Mouse (Mus musculus): ENCODE results near the gene Vsig8. TPM values are rescaled to one million over a fixed set of nuclear protein-coding genes. Genes with fewer than 3 reads are reported as not detected.

The Vsig8 gene
- polyA plus RNA-seq (2014; fragmentation: Nextera tagmentation; extraction: Ambion mirVana), result 0.15 TPM in 1 of 2 replicates, not detected in the other

DNA sequence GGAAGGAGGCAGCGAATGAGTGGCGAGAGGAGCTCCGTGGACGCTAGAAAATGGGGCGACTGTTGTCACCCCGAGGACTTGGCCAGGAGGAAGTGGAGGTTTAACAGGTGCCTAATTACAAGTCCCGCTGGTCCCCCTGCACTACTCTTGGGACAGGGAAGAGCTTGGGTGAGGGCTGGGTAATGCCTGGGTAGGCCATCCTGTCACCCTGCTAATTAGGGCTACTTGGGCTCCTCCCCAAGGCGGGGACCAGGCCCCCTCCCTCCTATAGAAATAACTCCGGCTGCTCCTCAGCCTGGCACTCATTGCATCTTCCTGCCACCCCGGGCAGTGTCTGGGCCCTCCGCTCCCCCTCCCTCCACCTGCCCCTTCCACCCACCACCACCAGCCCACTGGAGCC lies at the start of gene Vsig8:
Vsig8 (plus strand) TSS at position 301 of the 400 bp plus-strand sequence.
- H3K27me3 ChIP-seq (ENCODE audit: control insufficient read depth, insufficient read depth, low read length), result peaks cover 3% of the 10 kb centered on the region; the same call in 1 of the 2 replicates
- WGBS, result 73% methylated on average over 11 of the region's 11 CpGs

GRCm38 (mm10) chr1:172507001-172507400 lies 48.7 kb upstream of the Vsig8 start:
- Histone ChIP-seq H3K9me3 (ENCODE audit: control insufficient read depth, low read length) (no peaks in the 10 kb centered on the region), H3K4me2 (ENCODE audit: low read depth) (no peak overlapping the region), H3K27ac (ENCODE audit: low read depth, low read length) (no peak overlapping the region), H3K36me3 (ENCODE audit: control insufficient read depth, insufficient read depth, low read length) (no peaks in the 10 kb centered on the region), H3K27me3 (ENCODE audit: control insufficient read depth, insufficient read depth, low read length) (no peaks in the 10 kb centered on the region), H3K9ac (ENCODE audit: low read length) (no peak overlapping the region), H3K4me3 (ENCODE audit: low read depth, low read length) (no peak overlapping the region), H3K4me1 (ENCODE audit: control insufficient read depth, insufficient read depth, low read length) (peaks cover 15% of the 10 kb centered on the region)
- 61% methylated on average over 5 of the region's 5 CpGs for WGBS
- DNase-seq (ENCODE audit: low spot score) (no peak), ATAC-seq (ENCODE audit: insufficient read depth, low FRiP score, low TSS enrichment) (no peak)

More for the DNA sequence above, at the start of gene Vsig8:
- H3K4me3 ChIP-seq (ENCODE audit: low read depth, low read length), result no peak within 1 kb of the TSS
- no peak within 1 kb of the TSS for H3K27ac ChIP-seq (ENCODE audit: low read depth, low read length)
- peaks cover 3% of the 10 kb centered on the region for H3K4me1 ChIP-seq (ENCODE audit: control insufficient read depth, insufficient read depth, low read length)
- H3K4me2 ChIP-seq (ENCODE audit: low read depth), result no peak within 1 kb of the TSS
- no peaks in the 10 kb centered on the region for H3K36me3 ChIP-seq (ENCODE audit: control insufficient read depth, insufficient read depth, low read length)
- no peak for DNase-seq (ENCODE audit: low spot score)
- no peak for ATAC-seq (ENCODE audit: insufficient read depth, low FRiP score, low TSS enrichment)
- H3K9me3 ChIP-seq (ENCODE audit: control insufficient read depth, low read length), result no peaks in the 10 kb centered on the region
- H3K9ac ChIP-seq (ENCODE audit: low read length), result no peak within 1 kb of the TSS

DNA sequence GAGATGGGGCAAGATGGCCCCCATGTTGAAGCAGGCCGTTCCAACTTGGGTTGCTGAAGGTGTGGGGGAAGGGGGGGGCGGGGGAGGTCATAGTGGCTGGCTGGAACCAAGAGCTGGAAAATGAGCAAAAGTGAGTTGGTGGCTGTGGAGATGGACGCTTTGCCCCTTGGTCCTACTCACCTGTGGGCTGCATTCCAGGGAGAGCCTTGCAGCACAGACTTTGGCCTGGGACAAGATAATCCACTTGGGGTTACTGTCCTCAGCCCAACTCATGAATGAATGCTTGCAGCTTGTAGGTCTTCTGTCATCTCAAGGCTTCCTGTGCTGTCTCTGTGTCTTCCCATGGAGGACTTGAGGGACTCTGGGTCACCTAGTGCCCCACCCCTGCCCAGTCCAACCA lies 48.0 kb upstream of the Vsig8 start:
- Histone ChIP-seq H3K4me1 (ENCODE audit: control insufficient read depth, insufficient read depth, low read length) (peaks cover 10% of the 10 kb centered on the region), H3K36me3 (ENCODE audit: control insufficient read depth, insufficient read depth, low read length) (no peaks in the 10 kb centered on the region), H3K27ac (ENCODE audit: low read depth, low read length) (no peak overlapping the region), H3K27me3 (ENCODE audit: control insufficient read depth, insufficient read depth, low read length) (no peaks in the 10 kb centered on the region), H3K9me3 (ENCODE audit: control insufficient read depth, low read length) (no peaks in the 10 kb centered on the region), H3K4me3 (ENCODE audit: low read depth, low read length) (no peak overlapping the region), H3K4me2 (ENCODE audit: low read depth) (no peak overlapping the region), H3K9ac (ENCODE audit: low read length) (no peak overlapping the region)
- no peak for ATAC-seq (ENCODE audit: insufficient read depth, low FRiP score, low TSS enrichment)
- 85% methylated on average over 3 of the region's 3 CpGs for WGBS
- DNase-seq (ENCODE audit: low spot score), result no peak

- ATAC-seq (ENCODE audit: insufficient read depth, low FRiP score, low TSS enrichment) (no peak), DNase-seq (ENCODE audit: low spot score) (no peak)
- WGBS, result 65% methylated on average over 2 of the region's 2 CpGs
Observed at GRCm38 (mm10) chr1:172508172-172508571, 47.6 kb upstream of the Vsig8 start.

GRCm38 (mm10) chr1:172509235-172509634 lies 46.5 kb upstream of the Vsig8 start:
- WGBS, result 74% methylated on average over 5 of the region's 5 CpGs
- Histone ChIP-seq H3K4me2 (ENCODE audit: low read depth) (no peak overlapping the region), H3K27ac (ENCODE audit: low read depth, low read length) (no peak overlapping the region), H3K9ac (ENCODE audit: low read length) (no peak overlapping the region), H3K9me3 (ENCODE audit: control insufficient read depth, low read length) (no peaks in the 10 kb centered on the region), H3K27me3 (ENCODE audit: control insufficient read depth, insufficient read depth, low read length) (no peaks in the 10 kb centered on the region), H3K4me3 (ENCODE audit: low read depth, low read length) (no peak overlapping the region), H3K4me1 (ENCODE audit: control insufficient read depth, insufficient read depth, low read length) (peaks cover 6% of the 10 kb centered on the region), H3K36me3 (ENCODE audit: control insufficient read depth, insufficient read depth, low read length) (no peaks in the 10 kb centered on the region)
- ATAC-seq (ENCODE audit: insufficient read depth, low FRiP score, low TSS enrichment) (no peak), DNase-seq (ENCODE audit: low spot score) (no peak)

More at GRCm38 (mm10) chr1:172508172-172508571, 47.6 kb upstream of the Vsig8 start:
- Histone ChIP-seq H3K9me3 (ENCODE audit: control insufficient read depth, low read length) (no peaks in the 10 kb centered on the region), H3K4me2 (ENCODE audit: low read depth) (no peak overlapping the region), H3K36me3 (ENCODE audit: control insufficient read depth, insufficient read depth, low read length) (no peaks in the 10 kb centered on the region), H3K27me3 (ENCODE audit: control insufficient read depth, insufficient read depth, low read length) (no peaks in the 10 kb centered on the region), H3K9ac (ENCODE audit: low read length) (no peak overlapping the region), H3K27ac (ENCODE audit: low read depth, low read length) (no peak overlapping the region), H3K4me1 (ENCODE audit: control insufficient read depth, insufficient read depth, low read length) (peaks cover 10% of the 10 kb centered on the region), H3K4me3 (ENCODE audit: low read depth, low read length) (no peak overlapping the region)

DNA sequence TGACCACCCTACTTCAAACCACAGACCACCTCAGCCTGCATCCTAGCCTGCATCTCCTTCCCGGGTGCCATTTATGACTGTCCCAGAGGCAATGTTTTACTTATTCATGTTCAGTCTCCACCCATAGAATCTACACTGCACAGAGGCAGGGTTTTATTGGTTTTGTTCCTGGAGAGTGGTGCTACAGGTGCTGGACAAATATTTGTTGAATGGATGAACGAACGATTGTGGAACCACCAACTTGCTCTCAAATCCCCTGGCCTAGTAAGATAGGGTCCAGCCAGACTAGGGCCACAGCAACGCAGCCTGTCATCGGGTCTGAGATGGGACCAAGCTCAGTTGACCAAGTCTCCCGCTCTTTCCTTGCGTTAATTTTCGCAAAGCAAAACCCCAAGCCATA lies 45.8 kb upstream of the Vsig8 start:
- H3K9ac ChIP-seq (ENCODE audit: low read length), result no peak overlapping the region
- H3K4me1 ChIP-seq (ENCODE audit: control insufficient read depth, insufficient read depth, low read length), result peaks cover 6% of the 10 kb centered on the region
- H3K4me3 ChIP-seq (ENCODE audit: low read depth, low read length), result no peak overlapping the region
- WGBS, result 43% methylated on average over 8 of the region's 8 CpGs
- ATAC-seq (ENCODE audit: insufficient read depth, low FRiP score, low TSS enrichment), result no peak
- no peaks in the 10 kb centered on the region for H3K9me3 ChIP-seq (ENCODE audit: control insufficient read depth, low read length)
- H3K4me2 ChIP-seq (ENCODE audit: low read depth), result no peak overlapping the region
- DNase-seq (ENCODE audit: low spot score), result no peak
- H3K27ac ChIP-seq (ENCODE audit: low read depth, low read length), result no peak overlapping the region
- no peaks in the 10 kb centered on the region for H3K36me3 ChIP-seq (ENCODE audit: control insufficient read depth, insufficient read depth, low read length)
- no peaks in the 10 kb centered on the region for H3K27me3 ChIP-seq (ENCODE audit: control insufficient read depth, insufficient read depth, low read length)

GRCm38 (mm10) chr1:172510421-172510972 lies 45.2 kb upstream of the Vsig8 start:
- Histone ChIP-seq H3K4me1 (ENCODE audit: control insufficient read depth, insufficient read depth, low read length) (peaks cover 6% of the 10 kb centered on the region), H3K36me3 (ENCODE audit: control insufficient read depth, insufficient read depth, low read length) (no peaks in the 10 kb centered on the region), H3K4me3 (ENCODE audit: low read depth, low read length) (no peak overlapping the region), H3K27me3 (ENCODE audit: control insufficient read depth, insufficient read depth, low read length) (no peaks in the 10 kb centered on the region), H3K4me2 (ENCODE audit: low read depth) (no peak overlapping the region), H3K27ac (ENCODE audit: low read depth, low read length) (no peak overlapping the region), H3K9me3 (ENCODE audit: control insufficient read depth, low read length) (no peaks in the 10 kb centered on the region), H3K9ac (ENCODE audit: low read length) (no peak overlapping the region)
- 21% methylated on average over 13 of the region's 13 CpGs for WGBS
- no peak for DNase-seq (ENCODE audit: low spot score)
- no peak; the same call in 1 of the 2 replicates for ATAC-seq (ENCODE audit: insufficient read depth, low FRiP score, low TSS enrichment)

DNA sequence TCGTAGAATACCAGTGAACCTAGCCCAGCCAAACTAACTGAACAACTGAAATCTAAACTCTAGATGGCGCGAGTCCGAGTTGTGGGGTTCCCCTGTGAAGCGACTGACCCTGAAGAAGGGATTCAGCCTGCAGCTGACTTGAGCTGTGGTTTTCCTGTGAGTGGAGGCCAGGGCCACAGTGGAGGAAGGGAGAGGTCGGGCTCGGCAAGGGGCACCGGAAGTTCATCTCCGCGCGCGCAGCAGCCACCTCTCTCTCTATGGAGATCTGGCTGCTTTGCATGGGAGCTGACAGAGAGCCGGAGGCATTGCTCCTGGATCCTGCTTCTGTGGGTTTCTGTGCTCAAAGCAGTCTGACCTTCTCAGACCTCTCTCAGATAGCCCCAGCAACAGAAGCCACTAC lies 42.8 kb upstream of the Vsig8 start:
- Histone ChIP-seq H3K27me3 (ENCODE audit: control insufficient read depth, insufficient read depth, low read length) (no peaks in the 10 kb centered on the region), H3K9me3 (ENCODE audit: control insufficient read depth, low read length) (no peaks in the 10 kb centered on the region), H3K36me3 (ENCODE audit: control insufficient read depth, insufficient read depth, low read length) (no peaks in the 10 kb centered on the region), H3K27ac (ENCODE audit: low read depth, low read length) (no peak overlapping the region), H3K4me1 (ENCODE audit: control insufficient read depth, insufficient read depth, low read length) (peaks cover 6% of the 10 kb centered on the region), H3K9ac (ENCODE audit: low read length) (no peak overlapping the region), H3K4me3 (ENCODE audit: low read depth, low read length) (no peak overlapping the region), H3K4me2 (ENCODE audit: low read depth) (peak overlapping the region; percentile 7; the same call in 1 of the 2 replicates)
- DNase-seq (ENCODE audit: low spot score) (peak; percentile 41), ATAC-seq (ENCODE audit: insufficient read depth, low FRiP score, low TSS enrichment) (no peak)
- WGBS, result 27% methylated on average over 13 of the region's 13 CpGs

DNA sequence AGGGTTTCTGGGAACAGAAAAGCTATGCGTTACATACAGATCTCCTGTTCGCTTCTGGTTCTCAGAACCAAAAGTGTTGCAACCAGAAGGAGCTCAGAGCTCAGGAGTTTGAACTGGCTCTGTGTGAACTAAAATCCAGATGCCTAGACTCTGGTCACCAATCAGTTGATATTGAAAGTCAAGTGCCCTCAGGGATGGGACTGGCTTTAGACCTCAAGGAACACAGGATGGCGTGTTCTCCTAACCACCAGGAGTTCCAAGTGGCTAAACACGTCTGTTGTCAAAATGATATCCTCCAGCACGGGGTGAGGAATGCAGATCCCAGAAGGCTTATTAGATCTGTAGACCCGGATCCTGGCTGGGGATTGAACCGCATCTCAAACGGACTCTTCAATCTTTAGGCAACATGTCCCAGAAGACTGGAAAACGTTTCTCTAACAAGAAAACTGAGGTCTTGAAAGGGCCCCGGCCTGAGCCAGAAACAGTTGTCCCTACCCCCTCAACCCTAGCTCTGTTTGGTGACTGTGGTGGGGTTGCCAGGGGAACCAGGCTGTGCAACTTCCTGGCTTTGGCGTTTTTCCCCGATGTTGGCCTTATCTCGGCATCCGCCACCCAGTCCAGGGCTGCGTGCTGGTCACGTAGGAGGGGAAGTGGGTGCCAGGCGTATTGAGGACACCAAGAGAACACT lies 42.1 kb upstream of the Vsig8 start:
- Histone ChIP-seq H3K4me3 (ENCODE audit: low read depth, low read length) (no peak overlapping the region), H3K27me3 (ENCODE audit: control insufficient read depth, insufficient read depth, low read length) (no peaks in the 10 kb centered on the region), H3K4me1 (ENCODE audit: control insufficient read depth, insufficient read depth, low read length) (peaks cover 6% of the 10 kb centered on the region), H3K4me2 (ENCODE audit: low read depth) (no peak overlapping the region), H3K9ac (ENCODE audit: low read length) (no peak overlapping the region), H3K27ac (ENCODE audit: low read depth, low read length) (no peak overlapping the region), H3K9me3 (ENCODE audit: control insufficient read depth, low read length) (no peaks in the 10 kb centered on the region), H3K36me3 (ENCODE audit: control insufficient read depth, insufficient read depth, low read length) (no peaks in the 10 kb centered on the region)
- DNase-seq (ENCODE audit: low spot score) (peak; percentile 18), ATAC-seq (ENCODE audit: insufficient read depth, low FRiP score, low TSS enrichment) (no peak)
- WGBS, result 83% methylated on average over 17 of the region's 17 CpGs

Data from neural tube, embryonic 11.5 days (tissue).